Mouse (Mus musculus) bone marrow, adult 2 months (tissue): ENCODE results near the gene Vmn1r214.

Source experiments
- CTCF ChIP-seq: fragments of 200-500 bp; IDR thresholded peaks from 2 replicates; pipeline ENCODE4 v1.5.1; 2011; ENCODE audit warnings: low read length, control low read depth; ENCODE audit not compliant: control insufficient read depth, insufficient read depth
- POLR2A ChIP-seq: fragments of 200-500 bp; IDR thresholded peaks from 2 replicates; pipeline ENCODE4 v1.6.1; 2011; ENCODE audit warnings: low read depth, mild to moderate bottlenecking, control low read depth, low read length, borderline replicate concordance; ENCODE audit not compliant: control insufficient read depth

- no peak for TF ChIP-seq POLR2A
- TF ChIP-seq CTCF = no peak
Measured at GRCm38 (mm10) chr13:22992721-22993120, 37.5 kb upstream of the Vmn1r214 start.
